Mouse (Mus musculus): ENCODE measurements around the gene Gm7029. TPM values are rescaled to one million over a fixed set of nuclear protein-coding genes. Genes with fewer than 3 reads are reported as not detected.
A peak's percentile ranks its signal among the peaks of the same experiment; 100 is the strongest.
"Not testable (repeated sequence)": the region's sequence is repeated elsewhere in the genome, so short reads cannot be mapped to it uniquely, and the experiment has no call there.

Gm7029 gene
- polyA plus RNA-seq (2017; shearing (Covaris generic)) = not detected

DNA sequence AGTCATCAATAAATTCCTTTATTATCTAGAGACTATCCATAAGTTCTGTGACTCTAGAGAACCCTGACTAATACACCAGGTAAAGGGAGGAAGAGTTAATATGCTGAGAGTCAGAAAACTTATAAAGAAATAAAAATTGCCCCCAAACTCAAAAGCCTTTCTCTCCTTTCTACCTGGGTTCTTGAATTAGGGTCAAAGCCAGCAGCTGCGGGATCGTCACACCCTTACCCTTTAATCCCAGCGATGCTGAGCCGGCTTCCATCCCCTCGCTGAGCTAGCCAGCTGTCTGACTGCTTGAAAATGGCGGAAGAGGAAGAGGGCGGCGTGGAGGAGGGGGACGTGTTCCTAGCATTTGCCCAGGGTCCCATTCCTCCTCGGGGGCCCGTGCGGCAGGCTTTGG, at the start of gene Gm7029:
Gene Gm7029 (plus strand): TSS at position 301 of the 400 bp plus-strand sequence.
- not testable (repeated sequence) for ATAC-seq

- ATAC-seq = peak; percentile 97
These were observed 49.3 kb upstream of the Gm7029 start, which contains the start of the genes Rps28 and Ndufa7 for GRCm38 (mm10) chr17:33824084-33824996. Gene Rps28, minus strand, starts transcription at chr17:33824562. Gene Ndufa7, plus strand, starts transcription at chr17:33824572.

DNA sequence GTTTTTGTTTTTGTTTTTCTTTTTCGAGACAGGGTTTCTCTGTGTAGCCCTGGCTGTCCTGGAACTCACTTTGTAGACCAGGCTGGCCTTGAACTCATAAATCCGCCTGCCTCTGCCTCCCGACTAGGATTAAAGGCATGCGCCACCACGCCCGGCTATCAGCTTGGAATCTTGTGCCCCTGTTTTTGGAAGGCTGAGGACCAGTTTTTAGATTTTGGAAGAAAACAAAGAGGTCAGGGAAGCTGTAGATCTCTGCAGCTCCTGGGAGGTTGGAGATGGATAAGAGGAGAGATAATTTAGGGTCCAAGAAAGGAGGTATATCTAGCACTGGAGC, 48.7 kb upstream of the Gm7029 start:
- not testable (repeated sequence) for ATAC-seq

GRCm38 (mm10) chr17:33825462-33825861, 48.2 kb upstream of the Gm7029 start:
- no peak for ATAC-seq

- ATAC-seq = no peak
These were observed 46.8 kb upstream of the Gm7029 start for GRCm38 (mm10) chr17:33826850-33827249.

- no peak for ATAC-seq
These were observed 44.7 kb upstream of the Gm7029 start for GRCm38 (mm10) chr17:33828892-33829291.

DNA sequence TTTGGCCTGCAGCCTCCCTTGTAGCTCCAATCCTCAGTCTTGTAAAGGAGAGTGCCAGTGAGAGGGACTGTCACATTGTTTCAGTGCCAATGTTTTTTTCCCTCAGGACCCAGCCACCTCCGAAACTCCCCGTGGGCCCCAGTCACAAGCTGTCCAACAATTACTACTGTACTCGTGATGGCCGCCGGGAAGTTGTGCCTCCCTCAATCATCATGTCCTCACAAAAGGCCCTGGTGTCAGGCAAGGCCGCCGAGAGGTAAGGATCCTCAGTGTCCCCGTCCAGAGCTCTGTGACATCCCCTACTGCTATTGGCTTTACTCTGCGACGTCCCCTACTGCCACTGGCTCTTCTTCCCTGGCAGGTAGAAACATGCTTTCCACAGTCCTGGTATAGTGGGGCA, 44.1 kb upstream of the Gm7029 start:
- no peak for ATAC-seq

- peak; percentile 94 for ATAC-seq
These were observed 30.5 kb upstream of the Gm7029 start, which contains the start of gene Cd320 for GRCm38 (mm10) chr17:33842966-33843795. Gene Cd320, plus strand, starts transcription at chr17:33843091.

DNA sequence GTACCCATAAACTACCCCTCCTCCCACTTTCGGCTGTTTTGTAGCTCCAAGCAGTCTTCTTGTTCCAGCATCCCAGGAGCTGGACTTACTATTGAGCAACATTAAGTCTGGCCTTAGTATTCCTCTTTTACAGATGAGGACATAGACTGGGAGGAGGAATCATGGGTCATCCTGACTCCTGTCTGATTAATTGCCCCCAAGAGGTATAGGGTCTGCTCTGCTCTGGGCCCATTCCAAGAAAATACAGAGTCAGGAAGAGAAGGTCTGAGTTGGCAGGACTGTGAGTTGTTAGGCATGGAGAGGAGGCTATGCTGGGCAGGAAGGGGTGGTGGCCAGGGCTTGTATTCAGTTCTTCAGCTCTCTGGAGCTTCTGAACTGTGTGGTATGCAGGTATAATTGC, 29.4 kb upstream of the Gm7029 start:
- ATAC-seq = no peak

DNA sequence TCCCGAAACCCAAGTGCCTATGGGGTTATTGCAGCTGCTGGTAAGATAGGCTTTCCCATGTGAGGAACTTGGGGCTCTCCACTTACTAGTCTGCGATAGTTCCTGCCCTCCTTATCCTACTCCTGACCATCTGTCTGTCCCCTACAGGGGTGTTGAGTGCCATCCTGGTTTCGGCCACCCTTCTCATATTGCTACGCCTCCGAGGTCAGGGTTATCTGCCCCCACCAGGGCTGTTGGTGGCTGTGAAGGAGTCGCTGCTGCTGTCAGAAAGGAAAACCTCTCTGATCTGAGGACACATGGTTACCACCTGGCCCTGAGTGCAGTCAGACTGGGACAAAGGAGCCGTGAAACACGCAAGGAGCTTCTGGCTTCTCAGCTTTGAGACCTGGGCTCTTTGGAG, 25.5 kb upstream of the Gm7029 start:
- ATAC-seq = no peak

DNA sequence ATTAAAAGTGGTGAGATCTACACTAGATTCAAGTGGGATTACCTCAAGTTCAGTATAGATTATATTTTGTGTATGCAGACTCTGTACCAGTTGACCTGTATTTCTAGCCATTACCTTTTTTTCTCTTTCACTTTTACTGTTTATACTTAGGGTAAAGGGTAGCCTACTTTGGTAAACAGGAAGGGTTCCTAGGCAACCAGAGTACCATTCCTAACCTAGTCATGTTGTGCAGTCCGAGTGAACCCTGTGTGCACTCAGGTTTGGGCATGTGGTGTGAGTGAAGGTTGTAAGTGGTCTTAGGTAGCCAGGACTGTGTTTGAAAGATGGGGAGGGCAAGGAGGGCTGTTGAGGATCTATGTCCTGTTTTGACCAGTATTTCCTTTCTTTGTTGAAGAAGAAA, 22.3 kb upstream of the Gm7029 start:
- peak; percentile 83 for ATAC-seq

GRCm38 (mm10) chr17:33857816-33858215, 15.8 kb upstream of the Gm7029 start:
- no peak for ATAC-seq

DNA sequence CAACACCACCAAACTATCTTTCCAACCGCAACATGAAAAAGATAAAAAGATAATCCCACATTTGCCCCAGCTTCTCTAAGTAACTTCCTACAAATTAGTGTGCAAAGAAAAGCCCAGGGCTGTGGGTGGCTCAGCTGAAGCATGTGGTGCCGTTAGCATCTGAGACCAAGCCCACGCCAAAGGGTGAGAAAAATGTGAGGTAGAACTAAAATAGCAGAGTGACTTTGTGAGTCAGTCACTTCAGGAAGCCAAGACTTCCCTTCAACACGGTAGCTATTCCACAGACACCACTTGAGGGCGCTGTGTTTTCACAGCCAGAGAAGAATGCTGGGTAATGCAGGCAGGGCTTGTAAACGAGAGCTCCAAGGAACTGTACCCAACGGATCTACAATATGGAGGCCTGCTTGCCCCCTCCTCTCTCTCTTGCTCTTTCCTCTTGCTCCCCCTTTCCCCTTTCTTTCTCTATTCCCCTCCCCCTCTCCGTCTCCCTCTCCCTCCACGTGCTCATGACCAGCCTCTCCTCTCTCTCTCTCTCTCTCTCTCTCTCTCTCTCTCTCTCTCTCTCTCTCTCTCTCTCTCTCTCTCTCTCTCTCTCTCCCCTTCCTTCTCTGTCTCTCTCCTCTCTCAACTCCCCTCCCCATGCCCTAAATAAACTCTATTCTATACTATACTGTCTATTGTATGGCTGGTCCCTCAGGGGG, 8.2 kb upstream of the Gm7029 start:
- ATAC-seq = peak; percentile 85

DNA sequence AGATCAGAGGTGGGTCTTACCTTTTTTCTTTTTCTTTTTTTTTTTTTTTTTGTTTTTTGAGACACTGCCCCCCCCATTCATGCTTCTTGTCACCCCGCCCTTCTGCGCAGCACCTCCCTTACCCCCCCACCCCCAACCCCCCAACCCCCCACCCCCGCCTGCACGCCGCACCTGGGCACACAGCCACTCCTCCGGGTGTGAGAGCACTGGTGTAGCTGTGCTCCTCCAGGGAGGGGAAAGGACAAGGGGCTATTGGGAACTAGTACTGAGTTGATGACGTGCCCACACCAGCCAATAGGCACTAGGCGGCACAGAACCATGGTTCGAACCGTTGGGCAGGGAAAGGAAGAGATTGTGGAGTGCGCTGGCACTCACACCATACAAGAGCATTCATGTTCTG, 774 bp downstream of the Gm7029 start:
- no peak for ATAC-seq

GRCm38 (mm10) chr17:33875797-33876196, 2.2 kb downstream of the Gm7029 start:
- not testable (repeated sequence) for ATAC-seq

GRCm38 (mm10) chr17:33884320-33884719, 10.7 kb downstream of the Gm7029 start:
- ATAC-seq = not testable (repeated sequence)

DNA sequence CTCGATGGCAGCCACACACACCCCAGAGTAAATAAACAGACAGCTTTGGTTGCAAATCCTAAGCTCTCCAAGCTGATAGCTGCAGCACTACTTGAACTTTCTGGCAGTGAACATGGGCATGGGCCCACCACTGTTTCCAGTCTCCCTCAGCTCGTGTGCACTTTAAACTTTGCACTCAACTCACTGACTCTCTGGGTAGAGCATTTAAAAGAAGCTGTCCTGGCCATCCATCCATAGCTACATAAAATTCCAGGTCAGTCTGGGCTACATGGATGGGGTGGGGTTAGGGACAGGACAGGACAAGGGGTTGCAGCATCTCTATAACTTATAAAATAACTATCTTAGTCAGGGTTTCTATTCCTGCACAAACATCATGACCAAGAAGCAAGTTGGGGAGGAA, 14.2 kb downstream of the Gm7029 start:
- ATAC-seq = not testable (repeated sequence)

GRCm38 (mm10) chr17:33888230-33888629, 14.6 kb downstream of the Gm7029 start:
- not testable (repeated sequence) for ATAC-seq

GRCm38 (mm10) chr17:33889941-33890532, 16.4 kb downstream of the Gm7029 start:
- not testable (repeated sequence) for ATAC-seq

DNA sequence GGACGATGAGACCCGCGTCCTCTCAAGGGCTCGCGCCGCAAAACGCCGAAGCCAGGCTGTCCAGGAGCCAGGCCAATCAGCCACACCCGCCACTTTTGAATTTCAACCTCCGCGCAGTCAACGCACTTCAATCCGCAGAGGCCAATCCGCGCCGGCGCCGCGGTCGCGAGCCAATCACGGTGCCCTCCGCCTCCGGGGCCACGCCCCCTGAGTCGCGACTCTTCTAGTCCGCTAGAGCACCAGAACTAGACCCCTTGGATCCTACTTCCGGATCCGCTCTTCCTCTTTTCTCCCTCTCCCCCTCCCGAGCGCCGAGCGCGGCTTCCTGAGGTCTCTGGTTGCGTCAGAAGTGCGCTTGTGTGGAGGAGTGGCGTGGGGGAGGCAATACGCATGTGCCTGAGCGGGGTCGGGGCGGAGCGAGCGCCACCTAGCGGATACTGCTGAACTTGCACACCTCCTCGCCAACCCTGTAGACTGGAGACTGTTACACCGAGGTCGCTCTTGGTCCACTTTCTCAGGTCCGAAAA, 17.0 kb downstream of the Gm7029 start, which contains the start of gene Kifc1:
Gene Kifc1 (minus strand): TSS at position 129 of the 527 bp plus-strand sequence.
- peak; percentile 99 for ATAC-seq

DNA sequence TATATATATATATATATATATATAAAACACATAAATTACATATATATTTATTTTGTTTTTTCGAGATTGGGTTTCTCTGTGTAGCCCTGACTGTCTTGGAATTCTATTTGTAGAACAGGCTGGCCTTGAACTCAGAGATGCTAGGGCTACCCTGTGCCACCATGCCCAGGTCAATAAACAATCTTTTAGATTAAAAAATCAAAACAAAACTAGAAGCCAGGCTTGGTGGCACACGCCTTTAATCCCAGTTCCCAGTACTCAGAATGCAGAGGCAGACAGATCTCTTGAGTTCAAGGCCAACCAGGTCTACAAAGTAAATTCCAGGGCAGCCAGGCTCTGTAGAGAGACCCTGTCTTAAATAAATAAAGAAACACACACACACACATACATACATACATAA, 17.7 kb downstream of the Gm7029 start:
- no peak for ATAC-seq

DNA sequence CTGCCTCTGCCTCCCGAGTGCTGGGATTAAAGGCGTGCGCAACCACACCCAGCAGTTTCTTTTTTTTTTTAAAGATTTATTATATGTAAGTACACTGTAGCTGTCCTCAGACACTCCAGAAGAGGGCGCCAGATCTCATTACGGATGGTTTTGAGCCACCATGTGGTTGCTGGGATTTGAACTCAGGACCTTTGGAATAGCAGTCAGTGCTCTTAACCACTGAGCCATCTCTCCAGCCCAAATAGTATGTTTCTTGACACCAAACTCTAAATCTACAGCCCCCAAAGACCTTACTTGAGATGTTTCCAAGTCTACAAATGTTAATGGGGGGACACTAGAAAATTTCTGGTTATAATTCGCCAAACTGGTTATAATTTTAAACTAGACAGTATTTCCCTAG, 18.3 kb downstream of the Gm7029 start:
- not testable (repeated sequence) for ATAC-seq

Measured in inflammation-experienced regulatory T-cells, adult 6 months (primary cell).